Mouse (Mus musculus): ENCODE results near the gene Actr6. TPM values are rescaled to one million over a fixed set of nuclear protein-coding genes. Genes with fewer than 3 reads are reported as not detected.

Gene Actr6
- polyA plus RNA-seq (2015; fragmentation: Nextera tagmentation; extraction: Ambion mirVana): 43.7 and 47.2 TPM in 2 replicates

DNA sequence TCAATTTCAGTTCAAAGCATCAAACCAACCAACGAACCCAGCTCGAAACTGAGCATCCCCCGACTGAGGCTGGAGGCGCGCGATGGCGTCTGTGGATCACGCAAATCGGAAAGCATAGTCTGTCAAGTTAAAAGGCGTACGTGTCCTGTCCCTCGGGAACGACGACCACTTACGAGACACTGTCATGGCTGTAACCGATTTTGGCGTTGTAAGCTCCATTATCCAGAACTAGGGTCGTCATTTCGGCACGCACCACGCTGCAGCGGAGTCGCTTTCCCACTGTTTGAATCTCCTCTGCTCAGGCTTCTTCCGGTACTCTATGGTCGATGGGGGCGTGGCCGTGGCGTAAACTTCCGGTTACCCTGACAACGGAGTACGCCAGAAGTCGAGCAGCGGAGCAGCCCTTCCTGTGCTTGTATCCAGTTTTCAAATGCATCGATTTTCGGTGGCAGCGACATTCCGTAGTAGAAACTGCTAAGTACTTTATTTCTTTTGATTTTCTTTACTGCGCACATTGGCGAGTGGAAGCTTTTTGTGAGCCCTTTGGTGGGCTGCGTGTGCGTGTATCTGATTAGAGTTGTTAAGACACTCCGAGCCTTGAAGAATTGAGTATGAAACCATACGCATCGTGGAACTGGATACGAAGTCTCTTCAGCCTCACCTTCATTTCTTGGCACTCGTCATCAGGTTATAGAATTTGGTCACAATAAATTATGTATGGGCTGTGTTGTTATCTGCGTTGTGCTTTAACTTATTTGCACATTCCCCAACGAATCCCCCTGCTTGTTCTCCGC is at the start of gene Actr6:
Gene Actr6 (minus strand): TSS at position 295 of the 794 bp plus-strand sequence.
- no peaks in the 10 kb centered on the region for H3K27me3 ChIP-seq
- H3K4me2 ChIP-seq: peak within 1 kb of the TSS; percentile 71
- H3K9ac ChIP-seq: peak within 1 kb of the TSS; percentile 79
- 1% methylated on average over 49 of the region's 49 CpGs for WGBS
- peak within 1 kb of the TSS; percentile 74 for H3K4me3 ChIP-seq
- H3K4me1 ChIP-seq: peaks cover 9% of the 10 kb centered on the region
- peak; percentile 93 for ATAC-seq (ENCODE audit: insufficient number of reproducible peaks, insufficient read depth, low FRiP score, low TSS enrichment, low read depth)
- no peaks in the 10 kb centered on the region for H3K9me3 ChIP-seq
- peak within 1 kb of the TSS; percentile 62; the same call in 1 of the 2 replicates for H3K27ac ChIP-seq
- peaks cover 5% of the 10 kb centered on the region for H3K36me3 ChIP-seq

GRCm38 (mm10) chr10:89776029-89776428 is 43.9 kb upstream of the Actr6 start:
- Histone ChIP-seq H3K36me3 (peaks cover 11% of the 10 kb centered on the region), H3K27me3 (no peaks in the 10 kb centered on the region), H3K4me1 (no peaks in the 10 kb centered on the region), H3K9ac (no peak overlapping the region), H3K27ac (no peak overlapping the region), H3K4me3 (no peak overlapping the region), H3K4me2 (no peak overlapping the region), H3K9me3 (no peaks in the 10 kb centered on the region)
- no peak for ATAC-seq (ENCODE audit: insufficient number of reproducible peaks, insufficient read depth, low FRiP score, low TSS enrichment, low read depth)
- 92% methylated on average over 6 of the region's 6 CpGs for WGBS

GRCm38 (mm10) chr10:89771894-89772293 is 39.8 kb upstream of the Actr6 start:
- H3K4me3 ChIP-seq: no peak overlapping the region
- 46% methylated on average over 2 of the region's 2 CpGs for WGBS

DNA sequence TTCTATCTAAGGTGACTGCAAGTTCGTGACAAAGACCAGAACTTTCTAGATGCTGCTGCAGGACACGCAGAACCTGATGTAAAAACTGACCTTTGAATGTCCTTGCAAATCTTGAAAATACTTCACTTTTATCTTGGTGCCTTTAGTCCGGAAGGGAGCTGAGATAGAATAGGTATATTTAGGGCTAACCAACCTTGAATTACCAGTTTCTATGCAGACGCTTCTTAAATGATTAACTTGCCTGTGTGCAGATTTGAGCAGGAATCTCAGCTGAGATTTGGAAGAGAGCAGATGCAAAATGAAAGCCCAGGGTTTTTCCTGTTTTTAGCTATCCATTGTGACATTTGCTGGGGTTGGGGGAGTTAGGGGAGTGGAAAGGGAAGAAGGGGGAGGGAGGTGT is 37.0 kb upstream of the Actr6 start:
- H3K27ac ChIP-seq: no peak overlapping the region
- ATAC-seq (ENCODE audit: insufficient number of reproducible peaks, insufficient read depth, low FRiP score, low TSS enrichment, low read depth): no peak
- no peaks in the 10 kb centered on the region for H3K36me3 ChIP-seq
- no peak overlapping the region for H3K9ac ChIP-seq
- H3K27me3 ChIP-seq: no peaks in the 10 kb centered on the region
- H3K4me3 ChIP-seq: no peak overlapping the region
- H3K4me1 ChIP-seq: 0 out of 2 replicates have a peak, but pooled peaks cover 3% of the 10 kb centered on the region
- no peaks in the 10 kb centered on the region for H3K9me3 ChIP-seq
- 85% methylated on average over 4 of the region's 4 CpGs for WGBS
- no peak overlapping the region for H3K4me2 ChIP-seq

More at GRCm38 (mm10) chr10:89771894-89772293, 39.8 kb upstream of the Actr6 start:
- H3K27me3 ChIP-seq: no peaks in the 10 kb centered on the region
- H3K9ac ChIP-seq: no peak overlapping the region
- no peak overlapping the region for H3K4me2 ChIP-seq
- no peak for ATAC-seq (ENCODE audit: insufficient number of reproducible peaks, insufficient read depth, low FRiP score, low TSS enrichment, low read depth)
- no peak overlapping the region for H3K27ac ChIP-seq
- H3K4me1 ChIP-seq: no peaks in the 10 kb centered on the region
- no peaks in the 10 kb centered on the region for H3K9me3 ChIP-seq
- H3K36me3 ChIP-seq: 0 out of 2 replicates have a peak, but pooled peaks cover 3% of the 10 kb centered on the region

GRCm38 (mm10) chr10:89768352-89769020 is 36.4 kb upstream of the Actr6 start:
- H3K27me3 ChIP-seq: no peaks in the 10 kb centered on the region
- no peak overlapping the region for H3K4me3 ChIP-seq
- H3K27ac ChIP-seq: no peak overlapping the region
- H3K9me3 ChIP-seq: no peaks in the 10 kb centered on the region
- 0 out of 2 replicates have a peak, but pooled peaks cover 3% of the 10 kb centered on the region for H3K4me1 ChIP-seq
- no peak overlapping the region for H3K9ac ChIP-seq
- no peak overlapping the region for H3K4me2 ChIP-seq
- 79% methylated on average over 7 of the region's 7 CpGs for WGBS
- no peaks in the 10 kb centered on the region for H3K36me3 ChIP-seq
- ATAC-seq (ENCODE audit: insufficient number of reproducible peaks, insufficient read depth, low FRiP score, low TSS enrichment, low read depth): no peak

- ATAC-seq (ENCODE audit: insufficient number of reproducible peaks, insufficient read depth, low FRiP score, low TSS enrichment, low read depth): no peak
- H3K36me3 ChIP-seq: no peaks in the 10 kb centered on the region
- H3K9ac ChIP-seq: no peak overlapping the region
- no peaks in the 10 kb centered on the region for H3K27me3 ChIP-seq
- H3K27ac ChIP-seq: no peak overlapping the region
- 0 out of 2 replicates have a peak, but pooled peaks cover 3% of the 10 kb centered on the region for H3K4me1 ChIP-seq
- no peaks in the 10 kb centered on the region for H3K9me3 ChIP-seq
- no peak overlapping the region for H3K4me3 ChIP-seq
- 93% methylated on average over 11 of the region's 11 CpGs for WGBS
- no peak overlapping the region for H3K4me2 ChIP-seq
Measured at GRCm38 (mm10) chr10:89765790-89766714, 34.0 kb upstream of the Actr6 start.

DNA sequence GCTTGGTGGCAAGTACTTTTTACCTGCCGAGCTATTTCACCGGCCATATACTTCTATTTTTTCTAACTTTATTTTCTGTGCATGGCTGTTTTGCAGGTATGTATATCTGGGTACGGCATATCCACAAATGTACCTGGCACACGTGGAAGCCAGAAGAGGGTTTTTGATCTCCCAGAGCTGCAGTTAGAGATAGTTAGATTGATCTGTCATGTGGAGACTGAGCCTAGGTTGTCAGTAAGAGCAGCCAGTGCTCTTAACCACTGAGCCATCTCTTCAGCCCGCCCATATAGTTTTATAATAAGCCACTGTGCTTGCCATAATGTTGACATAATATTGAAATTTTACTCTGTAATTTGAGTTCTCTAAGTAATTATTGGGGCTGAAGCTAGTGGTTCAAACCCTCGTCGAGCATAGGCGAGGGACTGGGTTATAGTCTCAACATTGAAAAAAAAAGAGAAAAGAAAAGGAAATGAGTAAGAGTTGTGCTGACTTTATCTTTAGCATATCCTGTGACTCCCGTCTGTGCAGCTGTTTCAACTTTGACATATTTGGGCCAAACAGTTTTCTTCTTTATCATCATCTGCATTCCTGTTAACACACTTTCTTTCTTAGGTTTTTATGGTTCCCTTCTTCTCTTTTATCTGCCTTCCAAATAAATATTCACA is 32.5 kb upstream of the Actr6 start:
- H3K4me3 ChIP-seq: no peak overlapping the region
- H3K4me2 ChIP-seq: no peak overlapping the region
- WGBS: 63% methylated on average over 9 of the region's 9 CpGs

GRCm38 (mm10) chr10:89760772-89761171 is 28.7 kb upstream of the Actr6 start:
- Histone ChIP-seq H3K4me1 (0 out of 2 replicates have a peak, but pooled peaks cover 3% of the 10 kb centered on the region), H3K27ac (no peak overlapping the region), H3K4me3 (no peak overlapping the region), H3K4me2 (no peak overlapping the region), H3K9me3 (no peaks in the 10 kb centered on the region), H3K9ac (no peak overlapping the region), H3K36me3 (no peaks in the 10 kb centered on the region), H3K27me3 (no peaks in the 10 kb centered on the region)
- 66% methylated on average over 5 of the region's 5 CpGs for WGBS
- ATAC-seq (ENCODE audit: insufficient number of reproducible peaks, insufficient read depth, low FRiP score, low TSS enrichment, low read depth): no peak

More for the DNA sequence above, 32.5 kb upstream of the Actr6 start:
- no peak for ATAC-seq (ENCODE audit: insufficient number of reproducible peaks, insufficient read depth, low FRiP score, low TSS enrichment, low read depth)
- Histone ChIP-seq H3K4me1 (0 out of 2 replicates have a peak, but pooled peaks cover 3% of the 10 kb centered on the region), H3K9ac (no peak overlapping the region), H3K27ac (no peak overlapping the region), H3K27me3 (no peaks in the 10 kb centered on the region), H3K9me3 (no peaks in the 10 kb centered on the region), H3K36me3 (no peaks in the 10 kb centered on the region)

GRCm38 (mm10) chr10:89755231-89755630 is 23.1 kb upstream of the Actr6 start:
- no peak overlapping the region for H3K4me2 ChIP-seq
- H3K27me3 ChIP-seq: no peaks in the 10 kb centered on the region
- no peaks in the 10 kb centered on the region for H3K36me3 ChIP-seq
- no peak for ATAC-seq (ENCODE audit: insufficient number of reproducible peaks, insufficient read depth, low FRiP score, low TSS enrichment, low read depth)
- no peak overlapping the region for H3K27ac ChIP-seq
- H3K4me3 ChIP-seq: no peak overlapping the region
- H3K9me3 ChIP-seq: no peaks in the 10 kb centered on the region
- H3K9ac ChIP-seq: no peak overlapping the region
- 88% methylated on average over 4 of the region's 4 CpGs for WGBS
- H3K4me1 ChIP-seq: no peaks in the 10 kb centered on the region

DNA sequence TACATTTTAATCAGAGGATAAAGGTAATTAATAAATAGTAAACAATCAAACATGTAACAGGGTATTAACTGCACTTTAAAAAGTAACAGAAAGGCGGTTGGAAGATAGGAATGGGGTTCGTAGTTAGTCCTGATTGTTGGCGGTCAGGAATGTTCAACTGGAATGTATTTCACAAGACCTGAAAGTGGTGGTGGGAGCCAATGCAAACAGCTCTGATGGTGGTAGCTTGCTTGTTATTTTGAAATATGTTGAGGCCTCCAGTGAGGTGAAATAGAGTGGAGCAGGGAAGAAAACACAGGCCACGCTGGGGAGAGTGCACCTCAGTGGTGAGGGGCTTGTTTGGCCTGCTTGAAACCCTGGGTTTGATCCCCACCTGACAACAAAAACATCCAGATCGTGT is 19.0 kb upstream of the Actr6 start:
- 87% methylated on average over 5 of the region's 5 CpGs for WGBS
- no peak for ATAC-seq (ENCODE audit: insufficient number of reproducible peaks, insufficient read depth, low FRiP score, low TSS enrichment, low read depth)
- Histone ChIP-seq H3K4me3 (no peak overlapping the region), H3K9ac (no peak overlapping the region), H3K27me3 (no peaks in the 10 kb centered on the region), H3K4me2 (no peak overlapping the region), H3K27ac (no peak overlapping the region), H3K4me1 (peaks cover 10% of the 10 kb centered on the region; the same call in 1 of the 2 replicates), H3K36me3 (no peaks in the 10 kb centered on the region), H3K9me3 (no peaks in the 10 kb centered on the region)
